Mouse (Mus musculus): Measurements from ENCODE around the gene Arpc2. TPM values are rescaled to one million over a fixed set of nuclear protein-coding genes. Genes with fewer than 3 reads are reported as not detected.

The Arpc2 gene
- total RNA-seq, 2 experiments from 2014 or later: 75.2 to 85.6 TPM

- DNase-seq: peak; percentile 50
These were observed 870 bp downstream of the Arpc2 start for GRCm38 (mm10) chr1:74236590-74237317.

GRCm38 (mm10) chr1:74237671-74238070 is 1.8 kb downstream of the Arpc2 start:
- DNase-seq: no peak

More at GRCm38 (mm10) chr1:74236590-74237317, 870 bp downstream of the Arpc2 start:
- intact Hi-C loops (cut with DNase I; ENCODE audit: low total_unique reads): loop anchor here (5.0 kb wide), 1 partner anchor 46 kb away; the partner anchor contains the start of genes Aamp and Pnkd

GRCm38 (mm10) chr1:74238136-74238535 is 2.3 kb downstream of the Arpc2 start:
- DNase-seq: no peak
- intact Hi-C loops (cut with DNase I; ENCODE audit: low total_unique reads): loop anchor here (5.0 kb wide), 1 partner anchor 44 kb away; the partner anchor contains the start of genes Aamp and Pnkd

More at GRCm38 (mm10) chr1:74237671-74238070, 1.8 kb downstream of the Arpc2 start:
- intact Hi-C loops (cut with DNase I; ENCODE audit: low total_unique reads): loop anchor here (5.0 kb wide), 1 partner anchor 45 kb away; the partner anchor contains the start of genes Aamp and Pnkd

GRCm38 (mm10) chr1:74239162-74239561 is 3.3 kb downstream of the Arpc2 start:
- no peak for DNase-seq
- intact Hi-C loops (cut with DNase I; ENCODE audit: low total_unique reads): loop anchor here (5.0 kb wide), 1 partner anchor 43 kb away; the partner anchor contains the start of genes Aamp and Pnkd

GRCm38 (mm10) chr1:74239618-74240017 is 3.7 kb downstream of the Arpc2 start:
- no peak for DNase-seq
- intact Hi-C loops (cut with DNase I; ENCODE audit: low total_unique reads): loop anchor here (5.0 kb wide), 1 partner anchor 43 kb away; the partner anchor contains the start of genes Aamp and Pnkd

- DNase-seq: no peak
- intact Hi-C loops (cut with DNase I; ENCODE audit: low total_unique reads): no loop called here
These were observed 4.4 kb downstream of the Arpc2 start for GRCm38 (mm10) chr1:74240311-74240710.

GRCm38 (mm10) chr1:74240832-74241231 is 4.9 kb downstream of the Arpc2 start:
- intact Hi-C loops (cut with DNase I; ENCODE audit: low total_unique reads): no loop called here
- no peak for DNase-seq

- intact Hi-C loops (cut with DNase I; ENCODE audit: low total_unique reads): no loop called here
- no peak for DNase-seq
These were observed 9.6 kb downstream of the Arpc2 start for GRCm38 (mm10) chr1:74245525-74245924.

- intact Hi-C loops (cut with DNase I; ENCODE audit: low total_unique reads): no loop called here
- DNase-seq: no peak
These were observed 12.9 kb downstream of the Arpc2 start for GRCm38 (mm10) chr1:74248799-74249198.

- intact Hi-C loops (cut with DNase I; ENCODE audit: low total_unique reads): no loop called here
- DNase-seq: no peak
These were observed 13.6 kb downstream of the Arpc2 start for GRCm38 (mm10) chr1:74249331-74249980.

GRCm38 (mm10) chr1:74250096-74250495 is 14.2 kb downstream of the Arpc2 start:
- intact Hi-C loops (cut with DNase I; ENCODE audit: low total_unique reads): no loop called here

GRCm38 (mm10) chr1:74255704-74256345 is 19.9 kb downstream of the Arpc2 start:
- DNase-seq: no peak
- intact Hi-C loops (cut with DNase I; ENCODE audit: low total_unique reads): no loop called here

More at GRCm38 (mm10) chr1:74250096-74250495, 14.2 kb downstream of the Arpc2 start:
- no peak for DNase-seq

- intact Hi-C loops (cut with DNase I; ENCODE audit: low total_unique reads): no loop called here
- no peak for DNase-seq
These were observed 20.9 kb downstream of the Arpc2 start for GRCm38 (mm10) chr1:74256782-74257181.

- no peak for DNase-seq
- intact Hi-C loops (cut with DNase I; ENCODE audit: low total_unique reads): no loop called here
These were observed 26.6 kb downstream of the Arpc2 start for GRCm38 (mm10) chr1:74262510-74262909.

GRCm38 (mm10) chr1:74268750-74269149 is 32.9 kb downstream of the Arpc2 start:
- intact Hi-C loops (cut with DNase I; ENCODE audit: low total_unique reads): no loop called here
- no peak for DNase-seq

GRCm38 (mm10) chr1:74271659-74272058 is 35.8 kb downstream of the Arpc2 start:
- intact Hi-C loops (cut with DNase I; ENCODE audit: low total_unique reads): no loop called here
- no peak for DNase-seq

- no peak for DNase-seq
These were observed 39.1 kb downstream of the Arpc2 start for GRCm38 (mm10) chr1:74275015-74275414.

GRCm38 (mm10) chr1:74277041-74277440 is 41.2 kb downstream of the Arpc2 start:
- intact Hi-C loops (cut with DNase I; ENCODE audit: low total_unique reads): no loop called here
- DNase-seq: no peak

More at GRCm38 (mm10) chr1:74275015-74275414, 39.1 kb downstream of the Arpc2 start:
- intact Hi-C loops (cut with DNase I; ENCODE audit: low total_unique reads): no loop called here

- intact Hi-C loops (cut with DNase I; ENCODE audit: low total_unique reads): no loop called here
These were observed 42.1 kb downstream of the Arpc2 start for GRCm38 (mm10) chr1:74277883-74278537.

More at GRCm38 (mm10) chr1:74277883-74278537, 42.1 kb downstream of the Arpc2 start:
- DNase-seq: no peak
